Mouse (Mus musculus) hindbrain, postnatal 0 days (tissue): ENCODE results near the gene D6Wsu163e. TPM values are rescaled to one million over a fixed set of nuclear protein-coding genes. Genes with fewer than 3 reads are reported as not detected.

Experiments
- ATAC-seq: fragments of 200-750 bp; cut with Nextera tagmentation; 2 replicates; pipeline ENCODE4 v1.8.0; 2017; ENCODE audit warnings: mild to moderate bottlenecking, moderate TSS enrichment, moderate library complexity
- DNase-seq: peaks from one replicate; pipeline ENCODE4 v3.0.0-alpha.2; 2015; ENCODE audit warnings: low spot score
- H3K27ac ChIP-seq: fragments of 300-500 bp; sonication (generic); 2 replicates; pipeline ENCODE4 v1.5.1; 2014; ENCODE audit warnings: mild to moderate bottlenecking
- H3K27me3 ChIP-seq: fragments of 300-500 bp; sonication (generic); 2 replicates; pipeline ENCODE4 v1.6.1; 2014; ENCODE audit warnings: low read length, mixed read lengths; ENCODE audit not compliant: insufficient read depth
- H3K36me3 ChIP-seq: fragments of 300-500 bp; sonication (generic); 2 replicates; pipeline ENCODE4 v1.6.1; 2014; ENCODE audit warnings: low read length, mixed read lengths; ENCODE audit not compliant: insufficient read depth
- H3K4me1 ChIP-seq: fragments of 300-500 bp; sonication (generic); 2 replicates; pipeline ENCODE4 v1.6.1; 2014; ENCODE audit warnings: antibody characterized with exemption, low read length, mixed read lengths; ENCODE audit not compliant: insufficient read depth
- H3K4me2 ChIP-seq: fragments of 300-500 bp; sonication (generic); 2 replicates; pipeline ENCODE4 v1.6.1; 2014; ENCODE audit warnings: low read depth, mild to moderate bottlenecking, low read length, moderate library complexity, mixed read lengths
- H3K4me3 ChIP-seq: fragments of 300-500 bp; sonication (generic); 2 replicates; pipeline ENCODE4 v1.5.1; 2014; ENCODE audit warnings: low read length
- H3K9ac ChIP-seq: fragments of 300-500 bp; sonication (generic); replicated peaks from 2 replicates; pipeline ENCODE4 v1.6.1; 2014; ENCODE audit warnings: mild to moderate bottlenecking, low read length, moderate library complexity, mixed read lengths
- H3K9me3 ChIP-seq: fragments of 300-500 bp; sonication (generic); 2 replicates; pipeline ENCODE4 v1.6.1; 2016; ENCODE audit warnings: low read length, mixed read lengths
- CTCF ChIP-seq: IDR thresholded peaks from 2 replicates; pipeline ENCODE4 v1.5.1; 2016; ENCODE audit warnings: antibody characterized with exemption, control low read depth, low read depth
- WGBS: fragments of 180-500 bp; shearing (Covaris S2); extraction: QIAGEN DNeasy Blood & Tissue Kit; methylation state at CpG from one replicate; pipeline ENCODE4 v1.1.7; 2014; 5-methylcytosine and 5-hydroxymethylcytosine counted together
- polyA plus RNA-seq: library from polyadenylated mRNA; unstranded; fragments of >200 nt; fragmentation: Nextera tagmentation; extraction: Ambion mirVana; gene quantifications from 2 replicates; pipeline ENCODE4 v1.2.1, GENCODE M21; 2015
- total RNA-seq: library from RNA; depleted of rRNA; stranded (reverse); fragments of >200 nt; gene quantifications from 2 replicates; pipeline ENCODE4 v1.2.3, GENCODE M21; 2014; rRNA removed

Gene D6Wsu163e
- total and polyA plus RNA-seq, 2 experiments from 2014 or later = 15.0 to 29.5 TPM

GRCm38 (mm10) chr6:127020431-127020830 lies 80.7 kb downstream of the D6Wsu163e start:
- no peak for TF ChIP-seq CTCF
- Histone ChIP-seq H3K4me2 (no peak overlapping the region), H3K4me3 (no peak overlapping the region), H3K9ac (no peak overlapping the region), H3K4me1 (0 out of 2 replicates have a peak, but pooled peaks cover 3% of the 10 kb centered on the region), H3K27me3 (no peaks in the 10 kb centered on the region), H3K27ac (no peak overlapping the region), H3K36me3 (no peaks in the 10 kb centered on the region), H3K9me3 (no peaks in the 10 kb centered on the region)
- DNase-seq = peak; percentile 4
- 14% methylated on average over 13 of the region's 13 CpGs for WGBS
- ATAC-seq = no peak

- DNase-seq (no peak), ATAC-seq (no peak)
- no peak for TF ChIP-seq CTCF
- Histone ChIP-seq H3K9ac (no peak overlapping the region), H3K4me3 (no peak overlapping the region), H3K4me2 (no peak overlapping the region), H3K27ac (no peak overlapping the region), H3K9me3 (no peaks in the 10 kb centered on the region), H3K36me3 (no peaks in the 10 kb centered on the region), H3K27me3 (no peaks in the 10 kb centered on the region), H3K4me1 (no peaks in the 10 kb centered on the region)
- WGBS = 67% methylated on average over 7 of the region's 7 CpGs
Measured at GRCm38 (mm10) chr6:127024836-127025235, 85.1 kb downstream of the D6Wsu163e start.

Other genes with a start within 250 kb of the D6Wsu163e start
- gene Kcna6, start 199.3 kb upstream of the D6Wsu163e start, total RNA-seq = 66.4 and 67.5 TPM in 2 replicates
- 23.6 TPM in 2 replicates for gene Kcna6, start 199.3 kb upstream of the D6Wsu163e start, polyA plus RNA-seq
- gene Ndufa9, start 90.8 kb upstream of the D6Wsu163e start, total RNA-seq = 106 and 133 TPM in 2 replicates
- gene Ndufa9, start 90.8 kb upstream of the D6Wsu163e start, polyA plus RNA-seq = 247 and 255 TPM in 2 replicates
- gene Akap3, start 86.9 kb upstream of the D6Wsu163e start, total RNA-seq = 0.29 TPM in 1 of 2 replicates, not detected in the other
- gene Akap3, start 86.9 kb upstream of the D6Wsu163e start, polyA plus RNA-seq = 0.10 and 0.13 TPM in 2 replicates
- not detected in 2 replicates for gene Dyrk4, start 18.1 kb upstream of the D6Wsu163e start, total RNA-seq
- 0.08 and 0.30 TPM in 2 replicates for gene Dyrk4, start 18.1 kb upstream of the D6Wsu163e start, polyA plus RNA-seq
- 7.5 and 8.3 TPM in 2 replicates for gene Rad51ap1, start 375 bp upstream of the D6Wsu163e start, total RNA-seq
- 14.9 and 17.3 TPM in 2 replicates for gene Rad51ap1, start 375 bp upstream of the D6Wsu163e start, polyA plus RNA-seq
- gene Fgf6, start 75.6 kb downstream of the D6Wsu163e start, total RNA-seq = not detected in 2 replicates
- gene Fgf6, start 75.6 kb downstream of the D6Wsu163e start, polyA plus RNA-seq = not detected in 2 replicates
- gene Fgf23, start 132.9 kb downstream of the D6Wsu163e start, total RNA-seq = 1.8 and 1.9 TPM in 2 replicates
- gene Fgf23, start 132.9 kb downstream of the D6Wsu163e start, polyA plus RNA-seq = 0.28 TPM in 2 replicates
- gene Tigar, start 169.6 kb downstream of the D6Wsu163e start, total RNA-seq = 6.6 and 7.7 TPM in 2 replicates
- gene Tigar, start 169.6 kb downstream of the D6Wsu163e start, polyA plus RNA-seq = 4.9 and 5.2 TPM in 2 replicates
- 22.3 and 27.1 TPM in 2 replicates for gene Ccnd2, start 212.2 kb downstream of the D6Wsu163e start, total RNA-seq
- gene Ccnd2, start 212.2 kb downstream of the D6Wsu163e start, polyA plus RNA-seq = 229 and 263 TPM in 2 replicates